Mouse (Mus musculus) embryonic facial prominence, embryonic 11.5 days (tissue): ENCODE results near the gene Tdrd1. TPM values are rescaled to one million over a fixed set of nuclear protein-coding genes. Genes with fewer than 3 reads are reported as not detected.

Experiments used
- ATAC-seq: fragments of 200-750 bp; cut with Nextera tagmentation; replicated peaks from 2 replicates; pipeline ENCODE4 v1.8.0; 2017; ENCODE audit warnings: low read depth; ENCODE audit not compliant: insufficient number of reproducible peaks, low FRiP score, low TSS enrichment
- DNase-seq: peaks from one replicate; pipeline ENCODE4 v3.0.0-alpha.2; 2015; ENCODE audit warnings: low spot score
- H3K27ac ChIP-seq: fragments of 300-500 bp; sonication (generic); replicated peaks from 2 replicates; pipeline ENCODE4 v1.5.1; 2014; ENCODE audit warnings: mild to moderate bottlenecking, low read depth, low read length, control low read depth
- H3K27me3 ChIP-seq: fragments of 300-500 bp; sonication (generic); 2 replicates; pipeline ENCODE4 v1.6.1; 2014; ENCODE audit warnings: mild to moderate bottlenecking, low read length, moderate library complexity, mixed read lengths; ENCODE audit not compliant: control insufficient read depth, insufficient read depth
- H3K36me3 ChIP-seq: fragments of 300-500 bp; sonication (generic); replicated peaks from 2 replicates; pipeline ENCODE4 v1.6.1; 2014; ENCODE audit warnings: low read depth, mild to moderate bottlenecking, low read length, moderate library complexity, mixed read lengths; ENCODE audit not compliant: control insufficient read depth, insufficient read depth
- H3K4me1 ChIP-seq: fragments of 300-500 bp; sonication (generic); 2 replicates; pipeline ENCODE4 v1.6.1; 2014; ENCODE audit warnings: low read length, mixed read lengths; ENCODE audit not compliant: control insufficient read depth, insufficient read depth
- H3K4me2 ChIP-seq: fragments of 300-500 bp; sonication (generic); 2 replicates; pipeline ENCODE4 v1.6.1; 2014; ENCODE audit warnings: low read depth, mild to moderate bottlenecking, control low read depth, low read length, moderate library complexity
- H3K4me3 ChIP-seq: fragments of 300-500 bp; sonication (generic); 2 replicates; pipeline ENCODE4 v1.5.1; 2014; ENCODE audit warnings: low read depth, low read length, control low read depth
- H3K9ac ChIP-seq: fragments of 300-500 bp; sonication (generic); replicated peaks from 2 replicates; pipeline ENCODE4 v1.6.1; 2014; ENCODE audit warnings: mild to moderate bottlenecking, control low read depth, low read length
- H3K9me3 ChIP-seq: fragments of 300-500 bp; sonication (generic); replicated peaks from 2 replicates; pipeline ENCODE4 v1.6.1; 2016; ENCODE audit warnings: mild to moderate bottlenecking, low read length, inconsistent platforms, mixed read lengths; ENCODE audit not compliant: control insufficient read depth
- WGBS: fragments of 180-500 bp; shearing (Covaris S2); extraction: QIAGEN DNeasy Blood & Tissue Kit; methylation state at CpG from one replicate; pipeline ENCODE4 v1.1.7; 2014; 5-methylcytosine and 5-hydroxymethylcytosine counted together
- polyA plus RNA-seq: library from polyadenylated mRNA; unstranded; fragments of >200 nt; fragmentation: Nextera tagmentation; extraction: Ambion mirVana; gene quantifications from 2 replicates; pipeline ENCODE4 v1.2.1, GENCODE M21; 2014

Tdrd1 gene
- polyA plus RNA-seq, 1 experiment from 2014 or later, result 0.93 TPM

- no peak for ATAC-seq
Measured at GRCm38 (mm10) chr19:56800930-56801655, 24.9 kb upstream of the Tdrd1 start.

GRCm38 (mm10) chr19:56801656-56802351 is 24.2 kb upstream of the Tdrd1 start:
- Histone ChIP-seq H3K27me3 (no peaks in the 10 kb centered on the region), H3K4me1 (no peaks in the 10 kb centered on the region), H3K36me3 (peaks cover 2% of the 10 kb centered on the region; the same call in 1 of the 2 replicates), H3K4me2 (no peak overlapping the region), H3K4me3 (no peak overlapping the region), H3K9me3 (no peaks in the 10 kb centered on the region), H3K27ac (no peak overlapping the region), H3K9ac (no peak overlapping the region)
- ATAC-seq, result no peak
- WGBS, result 88% methylated on average over 10 of the region's 10 CpGs
- DNase-seq, result no peak

More at GRCm38 (mm10) chr19:56800930-56801655, 24.9 kb upstream of the Tdrd1 start:
- Histone ChIP-seq H3K36me3 (peaks cover 4% of the 10 kb centered on the region; the same call in 1 of the 2 replicates), H3K27me3 (no peaks in the 10 kb centered on the region), H3K4me1 (no peaks in the 10 kb centered on the region), H3K9me3 (no peaks in the 10 kb centered on the region), H3K9ac (no peak overlapping the region), H3K4me3 (no peak overlapping the region), H3K4me2 (no peak overlapping the region), H3K27ac (no peak overlapping the region)
- DNase-seq, result no peak
- WGBS, result 84% methylated on average over 7 of the region's 7 CpGs

- H3K9ac ChIP-seq, result no peak overlapping the region
- H3K27ac ChIP-seq, result no peak overlapping the region
- no peak overlapping the region for H3K4me3 ChIP-seq
- H3K4me1 ChIP-seq, result no peaks in the 10 kb centered on the region
- ATAC-seq (no peak), DNase-seq (no peak)
- no peaks in the 10 kb centered on the region for H3K27me3 ChIP-seq
- peaks cover 2% of the 10 kb centered on the region; the same call in 1 of the 2 replicates for H3K36me3 ChIP-seq
- H3K4me2 ChIP-seq, result no peak overlapping the region
- 86% methylated on average over 3 of the region's 3 CpGs for WGBS
- no peaks in the 10 kb centered on the region for H3K9me3 ChIP-seq
Measured at GRCm38 (mm10) chr19:56802352-56802746, 23.7 kb upstream of the Tdrd1 start.

- ATAC-seq (no peak), DNase-seq (no peak)
- Histone ChIP-seq H3K27ac (no peak overlapping the region), H3K4me1 (no peaks in the 10 kb centered on the region), H3K27me3 (no peaks in the 10 kb centered on the region), H3K9me3 (no peaks in the 10 kb centered on the region), H3K9ac (no peak overlapping the region), H3K4me2 (no peak overlapping the region), H3K36me3 (peaks cover 2% of the 10 kb centered on the region), H3K4me3 (no peak overlapping the region)
- WGBS, result 81% methylated on average over 2 of the region's 2 CpGs
Measured at GRCm38 (mm10) chr19:56805366-56805765, 20.6 kb upstream of the Tdrd1 start.

GRCm38 (mm10) chr19:56807122-56807521 is 18.9 kb upstream of the Tdrd1 start:
- no peak overlapping the region for H3K27ac ChIP-seq
- H3K4me3 ChIP-seq, result no peak overlapping the region
- no peak overlapping the region for H3K4me2 ChIP-seq
- ATAC-seq, result no peak
- DNase-seq, result no peak
- peaks cover 2% of the 10 kb centered on the region for H3K36me3 ChIP-seq
- no peaks in the 10 kb centered on the region for H3K4me1 ChIP-seq
- no peak overlapping the region for H3K9ac ChIP-seq
- 84% methylated on average over 5 of the region's 5 CpGs for WGBS
- H3K27me3 ChIP-seq, result no peaks in the 10 kb centered on the region
- no peaks in the 10 kb centered on the region for H3K9me3 ChIP-seq

GRCm38 (mm10) chr19:56808771-56809170 is 17.2 kb upstream of the Tdrd1 start:
- Histone ChIP-seq H3K27me3 (no peaks in the 10 kb centered on the region), H3K4me2 (no peak overlapping the region), H3K9me3 (no peaks in the 10 kb centered on the region), H3K4me3 (no peak overlapping the region), H3K36me3 (peaks cover 2% of the 10 kb centered on the region), H3K27ac (no peak overlapping the region), H3K9ac (no peak overlapping the region), H3K4me1 (no peaks in the 10 kb centered on the region)
- no peak for ATAC-seq
- peak; percentile 64 for DNase-seq
- WGBS, result 62% methylated on average over 5 of the region's 5 CpGs

- Histone ChIP-seq H3K4me3 (no peak overlapping the region), H3K9me3 (no peaks in the 10 kb centered on the region), H3K27ac (no peak overlapping the region), H3K4me1 (no peaks in the 10 kb centered on the region), H3K9ac (no peak overlapping the region), H3K36me3 (peaks cover 2% of the 10 kb centered on the region), H3K27me3 (no peaks in the 10 kb centered on the region), H3K4me2 (no peak overlapping the region)
- ATAC-seq (no peak), DNase-seq (no peak)
Measured at GRCm38 (mm10) chr19:56810641-56811146, 15.3 kb upstream of the Tdrd1 start.

GRCm38 (mm10) chr19:56811590-56811989 is 14.4 kb upstream of the Tdrd1 start:
- no peak overlapping the region for H3K4me3 ChIP-seq
- DNase-seq (peak; percentile 69), ATAC-seq (no peak)
- no peaks in the 10 kb centered on the region for H3K9me3 ChIP-seq
- H3K36me3 ChIP-seq, result peaks cover 2% of the 10 kb centered on the region
- H3K4me2 ChIP-seq, result no peak overlapping the region
- no peak overlapping the region for H3K9ac ChIP-seq
- WGBS, result 42% methylated on average over 9 of the region's 9 CpGs
- H3K27ac ChIP-seq, result no peak overlapping the region
- no peaks in the 10 kb centered on the region for H3K4me1 ChIP-seq
- H3K27me3 ChIP-seq, result no peaks in the 10 kb centered on the region
